Mouse (Mus musculus) liver, embryonic 12.5 days (tissue): Measurements from ENCODE around the gene 1810043G02Rik. TPM values are rescaled to one million over a fixed set of nuclear protein-coding genes. Genes with fewer than 3 reads are reported as not detected.
"Not testable (repeated sequence)": the region's sequence is repeated elsewhere in the genome, so short reads cannot be mapped to it uniquely, and the experiment has no call there.

Experiments
- ATAC-seq: fragments of 200-750 bp; cut with Nextera tagmentation; 2 replicates; pipeline ENCODE4 v1.8.0; 2017; ENCODE audit warnings: moderate number of reproducible peaks, mild to moderate bottlenecking, moderate library complexity
- H3K27ac ChIP-seq: fragments of 300-500 bp; sonication (generic); 2 replicates; pipeline ENCODE4 v1.5.1; 2016; ENCODE audit warnings: mild to moderate bottlenecking
- H3K27me3 ChIP-seq: fragments of 300-500 bp; sonication (generic); replicated peaks from 2 replicates; pipeline ENCODE4 v1.6.1; 2016; ENCODE audit warnings: mild to moderate bottlenecking, moderate library complexity
- H3K36me3 ChIP-seq: fragments of 300-500 bp; sonication (generic); 2 replicates; pipeline ENCODE4 v1.6.1; 2016; ENCODE audit warnings: mild to moderate bottlenecking, moderate library complexity
- H3K4me1 ChIP-seq: fragments of 300-500 bp; sonication (generic); 2 replicates; pipeline ENCODE4 v1.6.1; 2016
- H3K4me2 ChIP-seq: fragments of 300-500 bp; sonication (generic); 2 replicates; pipeline ENCODE4 v1.6.1; 2016; ENCODE audit warnings: mild to moderate bottlenecking, moderate library complexity
- H3K4me3 ChIP-seq: fragments of 300-500 bp; sonication (generic); 2 replicates; pipeline ENCODE4 v1.5.1; 2016; ENCODE audit warnings: mild to moderate bottlenecking, moderate library complexity
- H3K9ac ChIP-seq: fragments of 300-500 bp; sonication (generic); 2 replicates; pipeline ENCODE4 v1.6.1; 2016; ENCODE audit warnings: mild to moderate bottlenecking, moderate library complexity
- H3K9me3 ChIP-seq: fragments of 300-500 bp; sonication (generic); replicated peaks from 2 replicates; pipeline ENCODE4 v1.6.1; 2016; ENCODE audit warnings: mild to moderate bottlenecking, moderate library complexity
- WGBS: fragments of 180-500 bp; shearing (Covaris S2); methylation state at CpG from one replicate; pipeline ENCODE4 v1.1.7; 2016; ENCODE audit not compliant: insufficient replicate concordance; 5-methylcytosine and 5-hydroxymethylcytosine counted together
- polyA plus RNA-seq: library from polyadenylated mRNA; unstranded; fragments of >200 nt; fragmentation: Nextera tagmentation; extraction: Ambion mirVana; gene quantifications from 2 replicates; pipeline ENCODE4 v1.2.1, GENCODE M21; 2016

The 1810043G02Rik gene
- polyA plus RNA-seq, 1 experiment from 2014 or later, result 6.7 TPM

- Histone ChIP-seq H3K27me3 (no peaks in the 10 kb centered on the region), H3K9ac (peak overlapping the region; percentile 95), H3K4me1 (peaks cover 65% of the 10 kb centered on the region), H3K27ac (peak overlapping the region; percentile 99), H3K9me3 (no peaks in the 10 kb centered on the region), H3K4me3 (peak overlapping the region; percentile 86), H3K4me2 (peak overlapping the region; percentile 98), H3K36me3 (peaks cover 42% of the 10 kb centered on the region)
- 18% methylated on average over 3 of the region's 3 CpGs for WGBS
- ATAC-seq, result peak; percentile 68
Observed at GRCm38 (mm10) chr10:78008169-78008568, 29.8 kb downstream of the 1810043G02Rik start.

GRCm38 (mm10) chr10:78009184-78009944, 31.0 kb downstream of the 1810043G02Rik start:
- Histone ChIP-seq H3K4me1 (peaks cover 54% of the 10 kb centered on the region), H3K9me3 (no peaks in the 10 kb centered on the region), H3K36me3 (peaks cover 30% of the 10 kb centered on the region), H3K9ac (peak overlapping the region; percentile 95), H3K4me2 (peak overlapping the region; percentile 98), H3K27me3 (no peaks in the 10 kb centered on the region), H3K27ac (peak overlapping the region; percentile 99), H3K4me3 (peak overlapping the region; percentile 86)
- ATAC-seq, result peak; percentile 89
- WGBS, result under 1% methylated on average over 59 of the region's 59 CpGs

- WGBS, result 0% methylated on average over 9 of the region's 9 CpGs
- Histone ChIP-seq H3K36me3 (peaks cover 24% of the 10 kb centered on the region), H3K27ac (peak within 1 kb of the TSS; percentile 99), H3K4me2 (peak within 1 kb of the TSS; percentile 98), H3K4me1 (peaks cover 48% of the 10 kb centered on the region), H3K9ac (peak within 1 kb of the TSS; percentile 95), H3K9me3 (no peaks in the 10 kb centered on the region), H3K4me3 (peak within 1 kb of the TSS; percentile 86), H3K27me3 (no peaks in the 10 kb centered on the region)
- ATAC-seq, result no peak
Observed at GRCm38 (mm10) chr10:78009945-78010293, 31.6 kb downstream of the 1810043G02Rik start, which contains the start of gene Pfkl. Pfkl (minus strand) TSS chr10:78010083.

GRCm38 (mm10) chr10:78010335-78010734, 32.0 kb downstream of the 1810043G02Rik start:
- WGBS, result 10% methylated on average over 10 of the region's 10 CpGs
- H3K4me2 ChIP-seq, result peak overlapping the region; percentile 98

GRCm38 (mm10) chr10:78011116-78011515, 32.8 kb downstream of the 1810043G02Rik start:
- not testable (repeated sequence) for H3K27ac ChIP-seq, H3K9me3 ChIP-seq, ATAC-seq, H3K9ac ChIP-seq, H3K27me3 ChIP-seq
- H3K4me2 ChIP-seq, result peak overlapping the region; percentile 98
- peaks cover 12% of the 10 kb centered on the region for H3K36me3 ChIP-seq
- 79% methylated on average over 5 of the region's 5 CpGs for WGBS
- 0 out of 2 replicates have a peak overlapping the region, but pooled peaks have one; percentile 86 for H3K4me3 ChIP-seq
- H3K4me1 ChIP-seq, result peaks cover 39% of the 10 kb centered on the region

More at GRCm38 (mm10) chr10:78010335-78010734, 32.0 kb downstream of the 1810043G02Rik start:
- peaks cover 20% of the 10 kb centered on the region for H3K36me3 ChIP-seq
- H3K4me1 ChIP-seq, result peaks cover 44% of the 10 kb centered on the region
- no peaks in the 10 kb centered on the region for H3K27me3 ChIP-seq
- H3K9me3 ChIP-seq, result no peaks in the 10 kb centered on the region
- ATAC-seq, result no peak
- H3K9ac ChIP-seq, result peak overlapping the region; percentile 95
- peak overlapping the region; percentile 55 for H3K27ac ChIP-seq
- H3K4me3 ChIP-seq, result peak overlapping the region; percentile 86

GRCm38 (mm10) chr10:78012661-78013495, 34.6 kb downstream of the 1810043G02Rik start:
- H3K4me1 ChIP-seq, result peaks cover 21% of the 10 kb centered on the region
- no peak overlapping the region for H3K9ac ChIP-seq
- no peaks in the 10 kb centered on the region for H3K9me3 ChIP-seq
- H3K27ac ChIP-seq, result no peak overlapping the region
- no peaks in the 10 kb centered on the region for H3K36me3 ChIP-seq
- no peak overlapping the region for H3K4me2 ChIP-seq
- peaks cover 8% of the 10 kb centered on the region for H3K27me3 ChIP-seq
- WGBS, result 84% methylated on average over 18 of the region's 18 CpGs
- no peak overlapping the region for H3K4me3 ChIP-seq
- ATAC-seq, result no peak

- Histone ChIP-seq H3K4me3 (no peak overlapping the region), H3K4me1 (peaks cover 20% of the 10 kb centered on the region), H3K9ac (no peak overlapping the region), H3K9me3 (no peaks in the 10 kb centered on the region), H3K4me2 (no peak overlapping the region), H3K36me3 (no peaks in the 10 kb centered on the region), H3K27me3 (peaks cover 8% of the 10 kb centered on the region), H3K27ac (no peak overlapping the region)
- 64% methylated on average over 1 of the region's 1 CpGs for WGBS
- no peak for ATAC-seq
Observed at GRCm38 (mm10) chr10:78015489-78015888, 37.2 kb downstream of the 1810043G02Rik start.

GRCm38 (mm10) chr10:78016366-78016765, 38.0 kb downstream of the 1810043G02Rik start:
- Histone ChIP-seq H3K4me3 (no peak overlapping the region), H3K4me1 (peaks cover 14% of the 10 kb centered on the region), H3K4me2 (no peak overlapping the region), H3K36me3 (no peaks in the 10 kb centered on the region), H3K9me3 (no peaks in the 10 kb centered on the region), H3K9ac (no peak overlapping the region), H3K27ac (no peak overlapping the region), H3K27me3 (peaks cover 8% of the 10 kb centered on the region)
- no peak for ATAC-seq
- 55% methylated on average over 5 of the region's 5 CpGs for WGBS

- 15% methylated on average over 19 of the region's 19 CpGs for WGBS
- peak; percentile 76 for ATAC-seq
- Histone ChIP-seq H3K4me3 (peak overlapping the region; percentile 34), H3K27ac (no peak overlapping the region), H3K4me2 (peak overlapping the region; percentile 62), H3K27me3 (peaks cover 8% of the 10 kb centered on the region), H3K9ac (no peak overlapping the region), H3K9me3 (no peaks in the 10 kb centered on the region), H3K36me3 (no peaks in the 10 kb centered on the region), H3K4me1 (peaks cover 14% of the 10 kb centered on the region)
Observed at GRCm38 (mm10) chr10:78018797-78019203, 40.5 kb downstream of the 1810043G02Rik start.

- 78% methylated on average over 4 of the region's 4 CpGs for WGBS
- H3K9ac ChIP-seq, result no peak overlapping the region
- H3K9me3 ChIP-seq, result no peaks in the 10 kb centered on the region
- H3K4me3 ChIP-seq, result no peak overlapping the region
- peaks cover 8% of the 10 kb centered on the region for H3K27me3 ChIP-seq
- no peaks in the 10 kb centered on the region for H3K36me3 ChIP-seq
- no peak overlapping the region for H3K27ac ChIP-seq
- 0 out of 2 replicates have a peak, but pooled peaks have one; percentile 18 for ATAC-seq
- peaks cover 14% of the 10 kb centered on the region for H3K4me1 ChIP-seq
- peak overlapping the region; percentile 62 for H3K4me2 ChIP-seq
Observed at GRCm38 (mm10) chr10:78019291-78019690, 41.0 kb downstream of the 1810043G02Rik start.

GRCm38 (mm10) chr10:78019984-78020383, 41.7 kb downstream of the 1810043G02Rik start:
- H3K4me2 ChIP-seq, H3K4me3 ChIP-seq, H3K9me3 ChIP-seq, H3K27ac ChIP-seq, H3K27me3 ChIP-seq, H3K9ac ChIP-seq, H3K36me3 ChIP-seq, ATAC-seq: not testable (repeated sequence)
- WGBS, result 95% methylated on average over 6 of the region's 11 CpGs
- peaks cover 14% of the 10 kb centered on the region for H3K4me1 ChIP-seq

- not testable (repeated sequence) for ATAC-seq, H3K36me3 ChIP-seq, H3K27me3 ChIP-seq, H3K4me3 ChIP-seq, H3K4me1 ChIP-seq, H3K27ac ChIP-seq, H3K4me2 ChIP-seq, H3K9ac ChIP-seq, H3K9me3 ChIP-seq
- WGBS, result 60% methylated on average over 6 of the region's 8 CpGs
Observed at GRCm38 (mm10) chr10:78025453-78025852, 47.1 kb downstream of the 1810043G02Rik start.
